Mouse (Mus musculus) stomach, postnatal 0 days (tissue): ENCODE data around the gene Phf20. TPM values are rescaled to one million over a fixed set of nuclear protein-coding genes. Genes with fewer than 3 reads are reported as not detected.

Experiments used
- ATAC-seq: fragments of 200-750 bp; cut with Nextera tagmentation; 2 replicates; pipeline ENCODE4 v1.8.0; 2017; ENCODE audit not compliant: low FRiP score, low TSS enrichment
- DNase-seq: peaks from one replicate; pipeline ENCODE4 v3.0.0-alpha.2; 2016; ENCODE audit warnings: low spot score
- H3K27ac ChIP-seq: fragments of 300-500 bp; sonication (generic); replicated peaks from 2 replicates; pipeline ENCODE4 v1.5.1; 2014; ENCODE audit warnings: mild to moderate bottlenecking, control low read depth
- H3K27me3 ChIP-seq: fragments of 300-500 bp; sonication (generic); 2 replicates; pipeline ENCODE4 v1.6.1; 2014; ENCODE audit warnings: low read length; ENCODE audit not compliant: control insufficient read depth, insufficient read depth
- H3K36me3 ChIP-seq: fragments of 300-500 bp; sonication (generic); 2 replicates; pipeline ENCODE4 v1.6.1; 2014; ENCODE audit warnings: low read length, mixed read lengths; ENCODE audit not compliant: control insufficient read depth, insufficient read depth
- H3K4me1 ChIP-seq: fragments of 300-500 bp; sonication (generic); replicated peaks from 2 replicates; pipeline ENCODE4 v1.6.1; 2014; ENCODE audit warnings: antibody characterized with exemption; ENCODE audit not compliant: control insufficient read depth, insufficient read depth
- H3K4me2 ChIP-seq: fragments of 300-500 bp; sonication (generic); replicated peaks from 2 replicates; pipeline ENCODE4 v1.6.1; 2014; ENCODE audit warnings: low read depth, mild to moderate bottlenecking, control low read depth, moderate library complexity
- H3K4me3 ChIP-seq: fragments of 300-500 bp; sonication (generic); 2 replicates; pipeline ENCODE4 v1.5.1; 2014; ENCODE audit warnings: low read depth, low read length, control low read depth
- H3K9ac ChIP-seq: fragments of 300-500 bp; sonication (generic); 2 replicates; pipeline ENCODE4 v1.6.1; 2014; ENCODE audit warnings: mild to moderate bottlenecking, low read length, control low read depth, mixed read lengths
- H3K9me3 ChIP-seq: fragments of 300-500 bp; sonication (generic); 2 replicates; pipeline ENCODE4 v1.6.1; 2016; ENCODE audit warnings: low read length; ENCODE audit not compliant: control insufficient read depth
- CTCF ChIP-seq: IDR thresholded peaks from 2 replicates; pipeline ENCODE4 v1.5.1; 2016; ENCODE audit warnings: antibody characterized with exemption, low read depth, mild to moderate bottlenecking, moderate library complexity
- EP300 ChIP-seq: optimal IDR thresholded peaks from 2 replicates; pipeline ENCODE3; 2016; ENCODE audit warnings: antibody characterized with exemption
- WGBS: fragments of 180-500 bp; shearing (Covaris S2); extraction: QIAGEN DNeasy Blood & Tissue Kit; methylation state at CpG from one replicate; pipeline ENCODE4 v1.1.7; 2014; 5-methylcytosine and 5-hydroxymethylcytosine counted together
- polyA plus RNA-seq: library from polyadenylated mRNA; unstranded; fragments of >200 nt; fragmentation: Nextera tagmentation; extraction: Ambion mirVana; gene quantifications from 2 replicates; pipeline ENCODE4 v1.2.1, GENCODE M21; 2015

The Phf20 gene
- polyA plus RNA-seq, 1 experiment from 2014 or later, result 28.4 TPM

DNA sequence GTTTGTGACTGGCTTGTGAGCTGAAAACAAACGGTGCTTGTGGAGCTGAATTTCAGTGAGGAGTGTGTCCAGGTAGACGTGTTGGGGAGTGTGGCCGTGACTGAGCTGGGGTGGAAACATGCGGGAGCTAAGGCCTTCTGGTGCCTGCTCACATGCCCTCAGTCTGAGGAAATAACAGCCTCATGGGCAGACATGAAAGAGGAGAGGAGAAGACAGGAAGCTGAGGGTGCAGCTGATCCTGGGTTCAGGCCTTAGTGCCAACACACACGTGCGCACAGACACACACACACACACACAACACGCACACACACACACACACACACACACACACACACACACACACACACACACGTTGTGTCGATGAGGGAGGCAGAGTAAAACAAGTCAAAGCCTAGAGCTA lies 71.4 kb downstream of the Phf20 start:
- H3K4me1 ChIP-seq, result no peaks in the 10 kb centered on the region
- H3K4me3 ChIP-seq, result no peak overlapping the region
- ATAC-seq (no peak), DNase-seq (no peak)
- no peak overlapping the region for H3K4me2 ChIP-seq
- no peak for TF ChIP-seq CTCF
- no peak for TF ChIP-seq EP300
- no peaks in the 10 kb centered on the region; the same call in 1 of the 2 replicates for H3K36me3 ChIP-seq
- 96% methylated on average over 9 of the region's 9 CpGs for WGBS
- H3K9ac ChIP-seq, result no peak overlapping the region
- no peaks in the 10 kb centered on the region for H3K27me3 ChIP-seq
- H3K9me3 ChIP-seq, result no peaks in the 10 kb centered on the region
- H3K27ac ChIP-seq, result no peak overlapping the region

GRCm38 (mm10) chr2:156272553-156272952 lies 76.3 kb downstream of the Phf20 start:
- Histone ChIP-seq H3K9me3 (no peaks in the 10 kb centered on the region), H3K27ac (no peak overlapping the region), H3K36me3 (peaks cover 3% of the 10 kb centered on the region; the same call in 1 of the 2 replicates), H3K9ac (no peak overlapping the region), H3K4me2 (no peak overlapping the region), H3K4me1 (no peaks in the 10 kb centered on the region), H3K27me3 (no peaks in the 10 kb centered on the region), H3K4me3 (no peak overlapping the region)
- TF ChIP-seq CTCF (no peak), EP300 (no peak)
- DNase-seq (no peak), ATAC-seq (no peak)
- 81% methylated on average over 6 of the region's 6 CpGs for WGBS

- TF ChIP-seq CTCF (peak; percentile 96), EP300 (no peak)
- H3K4me1 ChIP-seq, result 0 out of 2 replicates have a peak, but pooled peaks cover 3% of the 10 kb centered on the region
- no peak overlapping the region for H3K4me2 ChIP-seq
- H3K27me3 ChIP-seq, result no peaks in the 10 kb centered on the region
- H3K36me3 ChIP-seq, result peaks cover 7% of the 10 kb centered on the region
- no peaks in the 10 kb centered on the region for H3K9me3 ChIP-seq
- no peak overlapping the region for H3K9ac ChIP-seq
- 39% methylated on average over 4 of the region's 4 CpGs for WGBS
- H3K4me3 ChIP-seq, result no peak overlapping the region
- peak overlapping the region; percentile 49; the same call in 1 of the 2 replicates for H3K27ac ChIP-seq
- ATAC-seq (peak; percentile 88), DNase-seq (peak; percentile 86)
Measured at GRCm38 (mm10) chr2:156278226-156279017, 82.2 kb downstream of the Phf20 start.

DNA sequence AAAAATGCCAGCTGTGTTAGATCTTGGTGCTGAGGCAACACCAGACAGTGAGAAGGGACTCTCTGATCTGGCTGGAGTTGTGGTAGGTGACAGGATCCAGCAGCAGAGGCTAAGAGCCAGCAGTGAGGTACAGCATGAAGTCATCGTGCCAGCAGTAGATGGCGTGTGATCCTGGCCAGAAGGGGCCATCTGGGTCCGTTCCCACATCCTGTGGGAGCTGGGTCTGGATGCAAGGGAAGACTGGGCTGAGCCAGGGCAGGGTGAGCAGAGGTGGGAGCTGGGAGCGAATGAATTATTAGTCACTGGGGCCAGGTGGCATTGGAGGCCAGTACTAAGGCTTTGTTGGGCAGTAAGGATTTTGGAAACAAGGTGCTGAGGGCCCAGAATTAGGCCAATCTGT lies 85.0 kb downstream of the Phf20 start:
- Histone ChIP-seq H3K9ac (no peak overlapping the region), H3K27me3 (no peaks in the 10 kb centered on the region), H3K4me2 (no peak overlapping the region), H3K27ac (no peak overlapping the region), H3K36me3 (peaks cover 4% of the 10 kb centered on the region), H3K4me1 (0 out of 2 replicates have a peak, but pooled peaks cover 3% of the 10 kb centered on the region), H3K9me3 (no peaks in the 10 kb centered on the region), H3K4me3 (no peak overlapping the region)
- DNase-seq (no peak), ATAC-seq (no peak; the same call in 1 of the 2 replicates)
- TF ChIP-seq CTCF (no peak; the same call in 1 of the 2 replicates), EP300 (no peak)
- 66% methylated on average over 4 of the region's 4 CpGs for whole genome bisulfite sequencing

DNA sequence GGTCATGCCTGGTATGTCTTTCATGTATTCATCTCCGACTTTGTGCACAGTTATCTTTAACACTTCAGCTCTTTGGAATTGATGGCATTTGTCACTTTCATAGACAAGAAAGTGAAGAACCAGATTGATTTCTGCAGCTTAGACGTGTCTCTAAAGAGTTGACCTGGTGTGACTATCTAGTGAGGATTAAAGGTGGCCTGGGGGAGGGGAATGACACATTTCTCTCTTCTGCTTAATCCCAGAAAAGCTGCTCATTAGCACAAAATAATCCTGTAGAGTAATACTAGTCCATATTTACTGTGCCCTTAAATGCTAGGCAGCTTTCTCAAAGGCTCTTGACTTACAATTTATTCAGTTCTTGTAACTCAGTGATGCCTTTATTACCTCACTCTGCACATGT lies 88.9 kb downstream of the Phf20 start:
- DNase-seq, result no peak
- Histone ChIP-seq H3K27ac (no peak overlapping the region), H3K4me1 (no peaks in the 10 kb centered on the region), H3K27me3 (no peaks in the 10 kb centered on the region), H3K9ac (no peak overlapping the region), H3K36me3 (peaks cover 5% of the 10 kb centered on the region), H3K4me3 (no peak overlapping the region), H3K4me2 (no peak overlapping the region), H3K9me3 (no peaks in the 10 kb centered on the region)
- TF ChIP-seq CTCF (no peak), EP300 (no peak)
- 77% methylated on average over 2 of the region's 2 CpGs for WGBS
- no peak for ATAC-seq

GRCm38 (mm10) chr2:156286733-156287132 lies 90.5 kb downstream of the Phf20 start:
- Histone ChIP-seq H3K9me3 (no peaks in the 10 kb centered on the region), H3K4me2 (no peak overlapping the region), H3K27ac (no peak overlapping the region), H3K9ac (no peak overlapping the region), H3K4me3 (no peak overlapping the region), H3K27me3 (no peaks in the 10 kb centered on the region), H3K36me3 (peaks cover 3% of the 10 kb centered on the region; the same call in 1 of the 2 replicates), H3K4me1 (no peaks in the 10 kb centered on the region)
- 100% methylated on average over 4 of the region's 4 CpGs for WGBS
- TF ChIP-seq CTCF (peak; percentile 22; the same call in 1 of the 2 replicates), EP300 (no peak)
- no peak for DNase-seq
- no peak for ATAC-seq
